Mouse (Mus musculus): ENCODE measurements around the gene Zmynd19. TPM values are rescaled to one million over a fixed set of nuclear protein-coding genes. Genes with fewer than 3 reads are reported as not detected.

Gene Zmynd19
- total and polyA plus RNA-seq, 3 experiments: 83.5 to 114 TPM; not detected in 1

GRCm38 (mm10) chr2:24949421-24950188, at the start of gene Zmynd19 (continued):
- TF ChIP-seq MAFK (IDR thresholded peaks at IDR 0.05; ENCODE audit: borderline replicate concordance, low read depth, low read length): no peak
- TF ChIP-seq GABPA (IDR thresholded peaks at IDR 0.05; ENCODE audit: low read depth, low read length): no peak
- no peak for TF ChIP-seq USF2 (IDR thresholded peaks at IDR 0.05; ENCODE audit: borderline replicate concordance in 1 of 2, insufficient read depth in 1 of 2, low read depth in 1 of 2, low read length in 2 of 2)

- TF ChIP-seq RAD21 (IDR thresholded peaks at IDR 0.05; ENCODE audit: low read depth, low read length) (no peak), NELFE (IDR thresholded peaks at IDR 0.05; ENCODE audit: low read depth, low read length) (no peak), E2F4 (IDR thresholded peaks at IDR 0.05; ENCODE audit: borderline replicate concordance, low read depth, low read length) (no peak), JUND (IDR thresholded peaks at IDR 0.05; ENCODE audit: low read depth, low read length) (no peak)
- peaks cover 9 to 14% of the 10 kb centered on the region in 2 experiments; a peak in 3 of 4 replicates for H3K4me1 ChIP-seq (ENCODE audit: control insufficient read depth in 1 of 2, insufficient read depth in 2 of 2, low read length in 2 of 2)
- no peak for DNase-seq (ENCODE audit: low read depth, low spot score)
- H3K4me3 ChIP-seq (ENCODE audit: control insufficient read depth in 1 of 2, insufficient read depth in 1 of 2, low read depth in 2 of 2, low read length in 2 of 2): no peak overlapping the region
- H3K9ac ChIP-seq (ENCODE audit: control insufficient read depth, low read depth, low read length, poor library complexity, severe bottlenecking): no peak overlapping the region
- no peak overlapping the region for H3K27ac ChIP-seq (ENCODE audit: control insufficient read depth, low read depth, low read length)
- H3K36me3 ChIP-seq (ENCODE audit: control insufficient read depth in 1 of 2, insufficient read depth in 2 of 2, low read length in 2 of 2): peaks cover 9 to 11% of the 10 kb centered on the region in 2 experiments
- H3K79me2 ChIP-seq (ENCODE audit: control insufficient read depth, insufficient read depth, low read length, poor library complexity): peaks cover 36% of the 10 kb centered on the region
- H3K9me3 ChIP-seq (replicated peaks; ENCODE audit: insufficient read depth, low read length): no peaks in the 10 kb centered on the region
- H3K27me3 ChIP-seq (ENCODE audit: control insufficient read depth in 1 of 2, insufficient read depth in 2 of 2, low read length in 2 of 2): no peaks in the 10 kb centered on the region
These were observed 48.5 kb upstream of the Zmynd19 start for GRCm38 (mm10) chr2:24901055-24901454.

- H3K36me3 ChIP-seq (ENCODE audit: control insufficient read depth in 1 of 2, insufficient read depth in 2 of 2, low read length in 2 of 2): peaks cover 7 to 19% of the 10 kb centered on the region in 2 experiments
- no peak overlapping the region for H3K4me3 ChIP-seq (ENCODE audit: control insufficient read depth in 1 of 2, insufficient read depth in 1 of 2, low read depth in 2 of 2, low read length in 2 of 2)
- TF ChIP-seq CTCF (IDR thresholded peaks at IDR 0.05 in 2 of 3, conservative IDR thresholded peaks at IDR 0.05 in 1 of 3; ENCODE audit: control insufficient read depth in 1 of 3, insufficient read depth in 1 of 3, low read depth in 2 of 3, low read length in 3 of 3, poor library complexity in 1 of 3, severe bottlenecking in 1 of 3) (peak in 1 of 3 experiments; percentile 6; a peak in 1 of 6 replicates), GATA1 (IDR thresholded peaks at IDR 0.05; ENCODE audit: low read depth, low read length) (no peak), ZC3H11A (IDR thresholded peaks at IDR 0.05; ENCODE audit: low read depth, low read length) (no peak), ZMIZ1 (IDR thresholded peaks at IDR 0.05; ENCODE audit: low read depth, low read length) (no peak), KAT2A (conservative IDR thresholded peaks at IDR 0.05; ENCODE audit: low read depth, low read length) (no peak), USF2 (IDR thresholded peaks at IDR 0.05; ENCODE audit: borderline replicate concordance in 1 of 2, insufficient read depth in 1 of 2, low read depth in 1 of 2, low read length in 2 of 2) (no peak), TCF12 (IDR thresholded peaks at IDR 0.05; ENCODE audit: low read depth, low read length) (no peak), SMC3 (IDR thresholded peaks at IDR 0.05; ENCODE audit: low read depth, low read length) (no peak), ZNF384 (IDR thresholded peaks at IDR 0.05; ENCODE audit: low read depth, low read length) (0 out of 2 replicates have a peak, but pooled peaks have one; percentile 28)
- DNase-seq (ENCODE audit: low read depth, low spot score): no peak
- no peak overlapping the region for H3K27ac ChIP-seq (ENCODE audit: control insufficient read depth, low read depth, low read length)
- H3K9ac ChIP-seq (ENCODE audit: control insufficient read depth, low read depth, low read length, poor library complexity, severe bottlenecking): no peak overlapping the region
- no peaks in the 10 kb centered on the region for H3K9me3 ChIP-seq (replicated peaks; ENCODE audit: insufficient read depth, low read length)
- H3K4me1 ChIP-seq (ENCODE audit: control insufficient read depth in 1 of 2, insufficient read depth in 2 of 2, low read length in 2 of 2): peaks cover 9 to 19% of the 10 kb centered on the region in 2 experiments
- H3K27me3 ChIP-seq (ENCODE audit: control insufficient read depth in 1 of 2, insufficient read depth in 2 of 2, low read length in 2 of 2): no peaks in the 10 kb centered on the region
- H3K79me2 ChIP-seq (ENCODE audit: control insufficient read depth, insufficient read depth, low read length, poor library complexity): peaks cover 35% of the 10 kb centered on the region
These were observed 46.6 kb upstream of the Zmynd19 start for GRCm38 (mm10) chr2:24902999-24903398.
